Mouse (Mus musculus) cerebellum, adult 2 months (tissue): ENCODE results near the gene Hoxa6. TPM values are rescaled to one million over a fixed set of nuclear protein-coding genes. Genes with fewer than 3 reads are reported as not detected.

Source experiments
- DNase-seq, 2 experiments: peaks; one replicate each; pipeline ENCODE4 v3.0.0; 2021
- H3K27ac ChIP-seq: fragments of 200-500 bp; 2 replicates; pipeline ENCODE4 v1.5.1; 2012; ENCODE audit warnings: low read length, control low read depth, inconsistent platforms; ENCODE audit not compliant: insufficient read depth
- H3K27me3 ChIP-seq: fragments of 200-500 bp; 2 replicates; pipeline ENCODE4 v1.6.1; 2012; ENCODE audit warnings: inconsistent platforms, mild to moderate bottlenecking, low read length, moderate library complexity; ENCODE audit not compliant: control insufficient read depth, insufficient read depth
- H3K4me1 ChIP-seq: fragments of 200-500 bp; 2 replicates; pipeline ENCODE4 v1.6.1; 2011; ENCODE audit warnings: low read length; ENCODE audit not compliant: control insufficient read depth, insufficient read depth
- H3K4me3 ChIP-seq: fragments of 200-500 bp; replicated peaks from 2 replicates; pipeline ENCODE3; 2011; ENCODE audit warnings: mild to moderate bottlenecking, low read depth, low read length, control low read depth; ENCODE audit not compliant: insufficient read depth
- CTCF ChIP-seq: fragments of 200-500 bp; IDR thresholded peaks from 2 replicates; pipeline ENCODE4 v1.5.1; 2011; ENCODE audit warnings: low read depth, mild to moderate bottlenecking, control low read depth, low read length, moderate library complexity, borderline replicate concordance; ENCODE audit not compliant: insufficient read depth
- POLR2A ChIP-seq: fragments of 200-500 bp; IDR thresholded peaks from 2 replicates; pipeline ENCODE4 v1.6.1; 2011; ENCODE audit warnings: low read length, control low read depth, borderline replicate concordance; ENCODE audit not compliant: insufficient read depth
- WGBS: fragments of 180-500 bp; shearing (Covaris S2); methylation state at CpG from one replicate; pipeline ENCODE4 v1.1.7; 2018; 5-methylcytosine and 5-hydroxymethylcytosine counted together
- polyA plus RNA-seq: library from polyadenylated mRNA; depleted of rRNA; stranded (reverse); fragments of >200 nt; gene quantifications from 2 replicates; pipeline ENCODE4 v1.2.3, GENCODE M21; 2012

Gene Hoxa6
- polyA plus RNA-seq, 1 experiment: 0.46 TPM

DNA sequence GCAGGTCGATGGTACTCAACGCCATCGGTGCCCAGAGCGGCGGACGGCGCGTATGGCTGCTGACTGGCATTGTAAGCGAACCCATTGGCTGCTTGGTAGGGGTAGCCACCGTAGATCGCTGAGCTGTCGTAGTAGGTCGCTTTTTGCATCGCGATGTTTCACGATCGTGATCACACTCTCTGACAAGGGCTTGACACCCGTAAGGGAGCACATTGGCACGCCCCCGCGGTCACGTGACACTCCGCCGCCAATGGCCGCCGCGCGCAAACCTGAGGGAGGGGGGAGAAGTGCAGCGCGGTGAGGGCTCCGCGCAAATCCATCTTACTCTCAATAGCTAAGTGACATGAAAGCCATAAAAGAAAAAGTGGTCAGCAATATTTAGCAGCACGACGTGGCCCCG is 36.0 kb downstream of the Hoxa6 start:
- Histone ChIP-seq H3K4me1 (no peaks in the 10 kb centered on the region), H3K27ac (no peak overlapping the region), H3K4me3 (no peak overlapping the region), H3K27me3 (peaks cover 12% of the 10 kb centered on the region; the same call in 1 of the 2 replicates)
- no peak for DNase-seq
- no peak for TF ChIP-seq POLR2A
- no peak for TF ChIP-seq CTCF
- 1% methylated on average over 35 of the region's 35 CpGs for WGBS

DNA sequence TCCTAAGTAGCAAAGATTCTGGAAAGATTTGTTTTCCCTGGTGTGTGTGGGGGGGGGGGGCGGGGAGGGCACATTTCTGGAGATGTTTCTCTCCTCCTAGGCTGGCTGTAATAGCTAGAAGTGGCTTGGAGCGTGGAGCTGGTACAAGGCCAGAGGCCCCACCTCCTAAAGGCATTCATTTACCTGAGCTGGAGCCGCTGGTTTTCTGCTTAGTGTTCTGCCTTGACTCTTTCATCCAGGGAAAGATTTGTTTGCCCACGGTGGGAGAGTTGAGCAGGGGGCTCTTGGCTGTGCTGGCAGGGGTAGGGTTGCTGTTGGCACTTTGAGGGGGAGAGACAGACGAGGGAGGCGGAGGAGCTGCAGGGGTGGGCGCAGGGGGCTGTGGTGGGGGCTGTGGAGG is 36.6 kb downstream of the Hoxa6 start:
- Histone ChIP-seq H3K27me3 (peaks cover 12% of the 10 kb centered on the region; the same call in 1 of the 2 replicates), H3K4me1 (no peaks in the 10 kb centered on the region)
- WGBS: 11% methylated on average over 7 of the region's 7 CpGs

DNA sequence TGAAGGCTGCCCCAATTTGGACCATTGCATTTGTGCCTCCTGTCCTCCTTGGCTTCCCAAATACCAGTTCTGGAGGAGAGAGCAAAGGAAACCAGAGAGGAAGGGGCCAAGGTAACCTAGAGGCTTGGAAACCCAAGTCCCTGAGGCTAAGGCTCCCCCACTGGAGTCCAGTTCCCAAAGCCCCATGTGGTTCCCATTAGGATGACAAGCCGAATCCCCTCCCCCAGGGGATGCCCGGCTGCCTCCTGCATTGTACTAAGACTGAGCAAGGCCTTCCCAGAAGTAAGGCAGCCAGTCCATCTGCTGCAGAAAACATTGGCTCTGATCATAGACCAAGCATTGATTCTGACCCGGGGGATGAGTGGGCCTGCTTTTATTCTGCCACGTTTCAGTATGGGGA is 37.2 kb downstream of the Hoxa6 start:
- WGBS: 4% methylated on average over 4 of the region's 4 CpGs
- Histone ChIP-seq H3K4me1 (no peaks in the 10 kb centered on the region), H3K4me3 (no peak overlapping the region), H3K27me3 (peaks cover 12% of the 10 kb centered on the region; the same call in 1 of the 2 replicates), H3K27ac (no peak overlapping the region)
- TF ChIP-seq CTCF: no peak
- TF ChIP-seq POLR2A: no peak
- no peak for DNase-seq

More for the DNA sequence above, 36.6 kb downstream of the Hoxa6 start:
- no peak overlapping the region for H3K4me3 ChIP-seq
- no peak overlapping the region for H3K27ac ChIP-seq
- no peak for DNase-seq
- TF ChIP-seq CTCF (no peak), POLR2A (no peak)

DNA sequence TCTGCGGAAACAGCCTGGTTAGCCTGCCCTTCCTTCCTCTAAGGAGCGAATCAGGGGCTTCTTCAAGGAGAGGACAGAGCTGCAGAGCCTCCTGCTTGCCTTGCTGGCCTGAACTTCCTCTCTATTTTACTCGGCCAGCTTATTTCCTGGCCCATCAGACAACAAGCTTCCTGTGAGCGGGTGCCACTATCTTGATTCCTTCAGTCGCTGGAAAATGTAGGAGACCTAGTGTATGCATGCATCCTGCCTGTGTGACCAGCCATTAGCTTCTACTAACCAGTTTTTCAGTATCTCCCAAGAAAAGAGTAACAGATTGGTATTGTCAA is 37.7 kb downstream of the Hoxa6 start:
- WGBS: 11% methylated on average over 5 of the region's 5 CpGs
- H3K4me3 ChIP-seq: no peak overlapping the region
- peaks cover 11% of the 10 kb centered on the region; the same call in 1 of the 2 replicates for H3K27me3 ChIP-seq
- TF ChIP-seq POLR2A (no peak), CTCF (no peak)
- H3K27ac ChIP-seq: no peak overlapping the region
- no peak for DNase-seq
- H3K4me1 ChIP-seq: no peaks in the 10 kb centered on the region

DNA sequence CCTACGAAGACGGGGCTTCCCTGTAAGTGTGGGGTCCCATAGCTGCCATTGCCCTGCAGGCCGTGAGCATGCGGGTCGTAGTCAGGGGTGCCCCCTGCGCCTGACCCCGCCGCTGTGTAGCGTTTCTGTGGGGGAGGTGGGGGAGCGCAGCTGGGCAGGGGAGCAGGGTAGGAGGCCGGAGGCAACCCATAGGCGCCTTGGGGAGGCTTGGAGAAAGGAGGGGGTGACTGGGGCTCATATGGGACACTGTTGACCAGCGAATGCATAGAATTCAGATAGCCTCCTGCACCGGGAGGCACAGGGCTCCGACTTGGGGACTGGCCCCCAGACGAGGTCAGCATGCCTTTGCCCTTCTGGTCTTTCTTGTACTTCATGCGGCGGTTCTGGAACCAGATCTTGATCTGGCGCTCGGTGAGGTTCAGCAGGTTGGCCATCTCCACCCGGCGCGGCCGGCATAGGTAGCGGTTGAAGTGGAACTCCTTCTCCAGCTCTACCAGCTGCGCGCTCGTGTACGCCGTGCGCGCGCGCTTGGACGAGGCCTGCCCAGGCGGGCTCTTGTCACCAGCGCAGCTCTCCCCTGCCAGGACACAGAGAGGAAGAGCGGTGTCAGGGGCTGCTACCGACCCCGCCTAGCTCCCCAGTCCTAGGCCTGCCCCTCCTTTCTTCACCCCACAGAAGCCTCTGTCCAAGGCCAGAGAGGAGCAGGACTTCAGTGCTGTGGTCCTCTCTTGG is 38.2 kb downstream of the Hoxa6 start:
- no peak for TF ChIP-seq CTCF
- no peak for TF ChIP-seq POLR2A
- Histone ChIP-seq H3K27ac (no peak overlapping the region), H3K4me1 (no peaks in the 10 kb centered on the region), H3K4me3 (no peak overlapping the region), H3K27me3 (peaks cover 11% of the 10 kb centered on the region; the same call in 1 of the 2 replicates)
- whole genome bisulfite sequencing: 4% methylated on average over 40 of the region's 40 CpGs
- DNase-seq: no peak

DNA sequence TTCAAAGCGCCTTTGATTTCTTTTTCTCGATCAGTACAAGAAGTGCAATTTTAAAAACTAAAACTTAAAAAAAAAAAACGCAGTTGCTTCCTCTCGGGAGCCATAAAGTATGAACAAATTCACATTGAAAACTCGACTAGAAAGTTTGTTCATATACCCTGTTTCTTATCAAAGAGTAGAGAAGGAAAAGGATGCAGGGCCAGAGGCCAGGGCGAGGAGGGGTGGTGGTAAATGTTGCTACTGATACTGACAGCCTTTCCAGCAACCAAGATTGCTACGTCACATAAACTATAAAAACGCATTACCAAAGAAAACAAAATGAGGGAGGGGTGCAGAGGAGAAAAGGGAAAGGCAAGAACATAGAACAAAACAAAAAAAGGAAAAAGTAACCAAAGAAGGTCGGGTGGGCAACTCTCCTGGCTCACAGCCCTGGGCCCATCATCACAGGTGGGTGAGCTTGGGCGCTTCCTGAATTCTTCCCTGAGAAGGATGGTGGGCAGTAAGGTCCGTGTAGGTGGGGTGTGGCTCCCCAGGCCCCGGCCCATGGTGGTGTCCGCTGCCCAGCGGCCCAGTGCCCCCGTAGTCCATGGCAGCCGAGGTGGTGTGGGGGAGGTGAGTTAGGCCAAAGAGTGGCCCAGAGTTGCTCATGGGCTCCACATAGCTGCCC is 38.9 kb downstream of the Hoxa6 start:
- H3K4me3 ChIP-seq: no peak overlapping the region
- peaks cover 12% of the 10 kb centered on the region; the same call in 1 of the 2 replicates for H3K27me3 ChIP-seq
- no peak overlapping the region for H3K27ac ChIP-seq

DNA sequence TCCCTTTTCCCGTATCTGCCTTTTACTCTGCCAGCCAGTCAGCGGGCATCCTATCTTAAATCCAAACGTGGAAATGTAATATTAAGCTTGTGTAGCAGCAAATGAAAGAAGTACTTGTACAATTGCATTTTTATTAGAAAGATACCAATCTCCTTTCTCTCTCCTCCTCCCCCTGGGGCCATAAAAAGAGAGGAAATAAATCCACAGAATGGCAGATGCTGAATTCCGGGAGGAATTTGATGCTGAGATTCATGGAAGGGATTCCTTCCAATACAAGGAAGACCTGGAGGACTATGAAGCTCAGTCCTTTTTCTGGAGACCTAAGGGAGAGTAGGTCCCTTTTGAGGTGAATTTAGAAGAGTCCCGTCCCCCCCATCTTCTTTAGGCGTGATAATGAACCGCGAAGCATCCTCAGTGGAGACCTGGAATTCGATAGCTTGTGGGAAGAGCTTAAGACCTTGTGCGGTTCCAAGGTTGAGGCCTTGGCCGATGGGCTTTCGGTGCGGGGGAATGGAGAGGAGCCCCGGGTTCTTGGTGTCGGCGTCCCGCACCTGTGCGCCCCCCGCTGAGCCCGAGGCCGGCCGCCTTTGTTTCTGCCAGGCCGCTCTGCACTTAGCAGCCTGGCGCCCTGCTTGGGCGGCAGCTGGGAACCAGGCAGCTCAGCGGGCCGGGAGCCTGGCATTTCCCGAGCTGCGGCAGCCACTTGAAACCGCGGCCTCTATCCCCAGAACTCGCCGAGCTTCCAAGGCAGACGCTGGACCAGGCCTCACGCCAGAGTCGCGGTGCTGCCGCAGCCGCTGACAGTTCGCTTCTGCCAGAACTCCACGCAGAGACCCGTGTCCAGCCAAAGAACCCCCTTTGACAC is 40.1 kb downstream of the Hoxa6 start:
- H3K4me3 ChIP-seq: no peak overlapping the region
- WGBS: 3% methylated on average over 42 of the region's 42 CpGs
- peaks cover 19% of the 10 kb centered on the region; the same call in 1 of the 2 replicates for H3K27me3 ChIP-seq
- H3K4me1 ChIP-seq: no peaks in the 10 kb centered on the region
- no peak for TF ChIP-seq CTCF
- no peak for TF ChIP-seq POLR2A
- no peak overlapping the region for H3K27ac ChIP-seq
- DNase-seq: no peak

More for the DNA sequence above, 38.9 kb downstream of the Hoxa6 start:
- H3K4me1 ChIP-seq: no peaks in the 10 kb centered on the region
- DNase-seq: no peak
- 9% methylated on average over 16 of the region's 16 CpGs for WGBS
- TF ChIP-seq POLR2A (no peak), CTCF (no peak)
